Mouse (Mus musculus) kidney, adult 11 months (tissue): ENCODE results near the gene Ugt1a7c.
"Not testable (repeated sequence)": the region's sequence is repeated elsewhere in the genome, so short reads cannot be mapped to it uniquely, and the experiment has no call there.

ENCODE experiments used
- DNase-seq: peaks from one replicate; pipeline ENCODE4 v3.0.0; 2022

The Ugt1a7c gene

GRCm38 (mm10) chr1:88199996-88200395 is 105.1 kb downstream of the Ugt1a7c start:
- no peak for DNase-seq

DNA sequence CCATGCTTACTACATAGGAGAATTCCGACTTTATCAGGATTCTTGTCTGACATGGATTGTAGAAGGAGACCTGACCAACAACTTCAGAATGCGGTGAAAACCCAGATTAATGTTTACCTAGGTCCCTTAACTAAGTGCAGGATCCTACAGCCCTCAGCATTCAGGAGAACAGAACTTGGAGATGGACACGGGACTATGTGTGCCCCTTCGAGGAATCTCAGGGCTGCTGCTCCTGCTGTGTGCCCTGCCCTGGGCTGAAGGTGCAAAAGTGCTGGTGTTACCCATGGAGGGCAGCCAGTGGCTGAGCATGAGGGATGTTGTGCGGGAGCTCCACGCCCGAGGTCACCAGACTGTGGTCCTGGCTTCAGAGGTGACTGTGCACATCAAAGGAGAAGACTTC is 105.6 kb downstream of the Ugt1a7c start, which contains the start of gene Ugt1a2:
Ugt1a2 (plus strand) TSS at position 146 of the 400 bp plus-strand sequence.
- DNase-seq: peak; percentile 79

GRCm38 (mm10) chr1:88205294-88205922 is 110.5 kb downstream of the Ugt1a7c start, which contains the start of gene Dnajb3:
Gene Dnajb3 (minus strand): TSS chr1:88205782.
- peak; percentile 63 for DNase-seq

DNA sequence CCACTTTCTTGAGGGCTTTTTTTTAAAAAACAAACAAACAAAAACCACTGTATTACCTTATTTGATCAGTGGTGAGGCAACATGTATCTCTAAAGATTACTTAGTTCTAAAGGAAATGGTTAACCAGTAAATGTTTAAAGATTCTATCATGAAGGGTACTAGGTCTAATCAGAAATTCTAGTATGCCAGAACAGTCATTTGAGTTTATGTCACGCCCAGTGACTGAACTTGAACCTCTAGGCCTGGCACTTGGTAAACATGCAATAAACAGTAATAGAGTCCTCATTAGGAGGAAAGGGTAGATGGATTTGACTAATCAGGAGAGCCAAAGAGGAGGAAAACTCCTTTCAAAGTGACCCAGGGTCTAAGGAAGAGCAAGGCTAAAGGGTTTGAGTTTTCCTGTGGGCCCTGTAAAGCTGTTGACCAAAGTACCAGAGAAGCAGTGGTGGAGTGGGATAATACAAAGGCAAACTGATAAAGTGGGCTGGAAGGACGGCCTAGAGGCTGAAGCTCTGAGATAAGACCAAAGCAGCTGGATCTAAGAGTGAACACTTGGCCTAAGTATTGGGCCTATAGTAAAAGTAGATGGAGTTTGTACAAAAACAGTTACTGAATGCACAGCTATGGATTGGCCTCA is 112.1 kb downstream of the Ugt1a7c start:
- DNase-seq: no peak

GRCm38 (mm10) chr1:88211812-88212211 is 117.0 kb downstream of the Ugt1a7c start, which contains the start of gene Ugt1a1:
Gene Ugt1a1 (plus strand): TSS chr1:88211959.
- peak; percentile 61 for DNase-seq

DNA sequence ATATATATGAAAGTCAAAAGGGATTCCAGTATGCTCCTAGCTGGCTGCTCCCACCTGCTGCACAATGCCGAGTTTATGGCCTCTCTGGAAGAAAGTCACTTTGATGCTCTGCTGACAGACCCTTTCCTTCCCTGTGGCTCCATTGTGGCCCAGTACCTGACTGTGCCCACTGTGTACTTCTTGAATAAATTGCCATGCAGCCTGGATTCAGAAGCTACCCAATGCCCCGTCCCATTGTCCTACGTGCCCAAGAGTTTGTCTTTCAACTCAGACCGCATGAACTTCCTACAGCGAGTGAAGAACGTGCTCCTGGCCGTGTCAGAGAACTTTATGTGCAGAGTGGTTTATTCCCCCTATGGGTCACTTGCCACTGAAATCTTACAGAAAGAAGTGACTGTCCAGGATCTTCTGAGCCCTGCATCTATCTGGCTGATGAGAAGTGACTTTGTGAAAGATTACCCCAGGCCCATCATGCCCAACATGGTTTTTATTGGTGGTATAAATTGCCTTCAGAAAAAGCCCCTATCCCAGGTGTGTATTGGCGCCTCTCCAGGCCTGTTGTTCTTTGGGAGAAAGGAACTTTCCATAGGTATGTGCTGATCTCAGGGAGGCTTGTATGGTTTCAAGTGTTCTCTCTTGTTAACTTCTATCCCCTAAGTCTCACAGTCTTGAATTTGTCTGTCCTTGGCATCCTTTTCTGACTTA is 117.6 kb downstream of the Ugt1a7c start:
- DNase-seq: no peak

- DNase-seq: no peak
These were observed 118.2 kb downstream of the Ugt1a7c start for GRCm38 (mm10) chr1:88213061-88213460.

GRCm38 (mm10) chr1:88213766-88214461 is 119.1 kb downstream of the Ugt1a7c start:
- no peak for DNase-seq

GRCm38 (mm10) chr1:88214462-88214952 is 119.6 kb downstream of the Ugt1a7c start:
- DNase-seq: no peak

DNA sequence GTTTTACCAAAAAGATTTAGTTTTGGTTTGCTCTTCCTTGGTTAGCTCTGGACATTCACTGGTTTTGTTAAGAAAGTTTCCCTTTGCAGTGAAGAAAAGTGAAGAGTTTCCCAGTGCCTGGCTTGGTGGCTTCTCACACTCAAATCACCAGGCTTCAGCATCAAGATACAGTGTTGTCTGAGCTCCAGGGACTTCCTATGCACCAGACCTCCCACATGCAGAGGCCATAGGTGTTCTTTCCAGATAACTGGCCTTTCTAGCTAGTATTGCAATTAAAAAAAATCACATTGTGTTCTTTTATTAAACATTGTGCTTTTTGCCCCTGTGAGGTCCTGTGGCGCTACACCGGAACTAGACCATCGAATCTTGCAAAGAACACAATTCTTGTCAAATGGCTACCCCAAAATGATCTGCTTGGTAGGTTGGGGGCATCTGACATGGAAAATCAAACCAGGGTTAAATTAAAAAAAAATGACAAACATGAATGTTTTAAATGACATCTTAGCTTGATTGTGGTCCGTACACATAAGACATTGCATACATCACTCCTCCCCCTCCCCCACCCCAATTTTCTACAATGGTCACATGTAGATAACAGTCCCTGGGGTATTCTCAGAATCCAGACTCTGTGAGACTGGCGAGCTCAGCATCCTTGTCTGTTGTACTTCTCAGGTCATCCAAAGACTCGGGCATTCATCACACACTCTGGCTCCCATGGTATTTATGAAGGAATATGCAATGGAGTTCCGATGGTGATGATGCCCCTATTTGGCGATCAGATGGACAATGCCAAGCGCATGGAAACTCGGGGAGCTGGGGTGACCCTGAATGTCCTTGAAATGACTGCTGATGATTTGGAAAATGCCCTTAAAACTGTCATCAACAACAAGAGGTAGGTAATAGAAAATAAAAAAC is 120.9 kb downstream of the Ugt1a7c start:
- DNase-seq: no peak

DNA sequence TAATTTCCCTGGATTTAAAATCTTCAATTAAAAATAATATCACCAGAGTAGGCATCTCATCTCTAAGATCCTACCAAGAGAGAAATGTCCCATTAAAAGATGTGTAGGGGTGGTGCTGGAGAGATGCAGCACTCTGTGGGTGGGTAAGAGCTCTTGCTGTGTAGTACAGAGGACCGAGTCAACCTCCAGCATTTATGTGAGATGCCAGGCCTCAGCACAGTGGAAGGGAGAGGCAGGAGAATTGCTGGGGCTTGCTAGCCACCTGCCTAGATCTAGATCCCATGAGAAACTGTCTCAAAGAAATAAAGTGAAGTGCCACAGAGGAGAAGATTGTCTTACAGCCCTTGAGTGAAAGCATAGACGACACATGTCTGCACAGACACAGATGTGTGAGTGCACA is 121.7 kb downstream of the Ugt1a7c start:
- DNase-seq: no peak

- DNase-seq: no peak
These were observed 122.3 kb downstream of the Ugt1a7c start for GRCm38 (mm10) chr1:88217144-88217543.

GRCm38 (mm10) chr1:88217576-88217975 is 122.7 kb downstream of the Ugt1a7c start:
- DNase-seq: no peak

DNA sequence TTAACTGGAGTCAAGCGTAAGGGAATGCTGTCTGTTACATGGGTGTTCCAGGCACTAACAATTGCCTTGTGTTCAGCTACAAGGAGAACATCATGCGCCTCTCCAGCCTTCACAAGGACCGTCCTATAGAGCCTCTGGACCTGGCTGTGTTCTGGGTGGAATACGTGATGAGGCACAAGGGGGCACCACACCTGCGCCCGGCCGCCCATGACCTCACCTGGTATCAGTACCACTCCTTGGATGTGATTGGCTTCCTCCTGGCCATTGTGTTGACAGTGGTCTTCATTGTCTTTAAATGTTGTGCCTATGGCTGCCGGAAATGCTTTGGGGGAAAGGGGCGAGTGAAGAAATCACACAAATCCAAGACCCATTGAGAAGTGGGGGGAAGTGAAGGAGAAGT is 123.2 kb downstream of the Ugt1a7c start:
- no peak for DNase-seq

DNA sequence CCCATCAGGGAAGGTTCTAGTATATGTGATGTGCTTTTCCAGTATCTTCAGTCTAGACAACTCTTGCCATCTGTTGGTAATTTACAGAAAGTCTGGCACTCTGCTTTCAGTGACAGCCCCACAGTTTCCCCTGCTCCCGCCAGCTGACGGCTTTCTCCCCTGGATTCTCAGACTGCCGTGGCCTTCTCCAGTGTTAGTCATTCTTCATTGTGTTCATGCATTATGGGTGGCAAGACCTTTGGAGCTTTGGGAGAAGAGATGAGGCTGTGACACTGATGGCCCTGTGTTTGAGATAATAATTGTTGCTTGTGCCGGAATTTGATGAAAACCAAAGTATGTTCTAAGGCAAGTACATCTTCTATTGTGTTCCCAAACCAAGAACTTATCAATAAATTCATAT is 123.7 kb downstream of the Ugt1a7c start:
- DNase-seq: no peak

- no peak for DNase-seq
These were observed 124.2 kb downstream of the Ugt1a7c start for GRCm38 (mm10) chr1:88219054-88219453.

- DNase-seq: no peak
These were observed 125.5 kb downstream of the Ugt1a7c start for GRCm38 (mm10) chr1:88220336-88220735.

- no peak for DNase-seq
These were observed 127.4 kb downstream of the Ugt1a7c start for GRCm38 (mm10) chr1:88222216-88222615.

DNA sequence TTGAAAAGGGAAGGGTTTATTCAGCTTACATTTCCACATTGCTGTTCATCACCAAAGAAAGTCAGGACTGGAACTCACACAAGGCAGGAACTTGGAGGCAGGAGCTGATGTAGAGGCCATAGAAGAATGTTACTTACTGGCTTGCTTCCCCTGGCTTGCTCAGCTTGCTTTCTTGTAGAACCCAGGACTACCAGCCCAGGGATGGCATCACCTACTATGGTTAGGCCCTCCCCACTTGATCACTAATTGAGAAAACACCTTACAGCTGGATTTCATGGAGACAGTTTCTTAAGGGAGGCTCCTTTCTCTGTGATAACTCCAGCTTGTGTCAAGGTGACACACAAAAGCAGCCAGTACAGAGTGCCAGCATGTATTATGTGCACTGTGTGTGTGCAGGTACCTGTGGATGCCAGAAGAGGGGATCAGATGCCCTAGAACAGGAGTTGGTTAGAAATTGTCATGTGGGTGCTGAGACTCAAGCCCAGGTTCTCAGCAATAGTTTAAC is 128.2 kb downstream of the Ugt1a7c start:
- not testable (repeated sequence) for DNase-seq

DNA sequence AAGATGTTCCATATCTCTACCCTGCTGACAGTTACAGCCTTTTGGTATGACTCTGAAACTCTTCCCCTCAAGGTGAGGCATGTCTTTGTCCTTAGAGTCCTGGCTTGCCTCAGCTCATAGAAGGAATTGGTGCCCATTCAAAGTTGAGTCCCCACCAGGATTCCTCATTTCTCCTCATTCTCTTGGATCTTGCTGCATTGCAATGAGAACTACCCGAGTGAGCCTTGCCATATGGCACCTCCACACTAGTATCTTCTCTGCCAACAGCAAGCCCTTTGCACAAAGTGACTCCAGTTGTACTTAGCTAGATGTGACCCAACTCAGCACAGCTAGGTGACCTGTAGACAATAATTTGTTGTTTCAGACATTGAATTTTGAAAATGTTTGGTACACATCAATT is 128.7 kb downstream of the Ugt1a7c start:
- no peak for DNase-seq

DNA sequence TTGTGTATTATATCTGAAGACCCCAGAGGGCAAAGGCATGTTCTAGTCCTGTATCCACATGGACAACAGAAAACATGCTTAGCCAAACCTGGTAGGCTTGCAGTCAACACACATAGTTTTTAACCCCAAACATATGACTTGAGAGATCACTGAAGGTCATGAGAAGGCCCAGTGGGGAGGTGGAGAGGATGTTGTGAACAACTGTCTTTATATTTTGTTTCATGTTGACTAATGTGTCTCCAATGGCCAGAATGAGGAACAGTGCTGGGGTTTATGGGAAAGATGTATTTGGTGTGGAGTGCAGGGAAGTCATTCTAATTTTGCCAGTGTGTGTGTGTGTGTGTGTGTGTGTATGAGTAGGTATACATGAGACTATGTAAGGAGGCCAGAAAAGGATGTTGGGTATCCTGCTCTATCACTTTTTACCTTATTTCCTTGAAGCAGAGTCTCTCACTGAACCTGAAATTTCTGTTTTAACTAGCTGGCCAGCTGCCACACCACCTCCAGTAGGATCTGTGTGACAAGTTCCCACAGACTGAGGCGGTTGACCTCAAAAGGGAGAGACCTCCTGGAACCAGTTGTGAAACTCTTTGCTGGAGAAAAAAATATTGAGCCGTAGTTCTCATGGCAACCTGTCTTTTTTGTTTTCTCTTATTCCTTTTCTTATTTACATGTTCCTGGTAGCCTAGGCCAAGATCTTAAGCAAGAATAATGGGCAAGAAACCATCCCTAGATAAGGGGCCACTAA is 129.3 kb downstream of the Ugt1a7c start:
- DNase-seq: no peak
